Mouse (Mus musculus): Measurements from ENCODE around the gene Rd3. TPM values are rescaled to one million over a fixed set of nuclear protein-coding genes. Genes with fewer than 3 reads are reported as not detected.

The Rd3 gene
- polyA plus RNA-seq, 1 experiment from 2014 or later, result 1.7 TPM

- 85% methylated on average over 5 of the region's 5 CpGs for WGBS
- ATAC-seq (ENCODE audit: low FRiP score), result no peak
These were observed 31.4 kb upstream of the Rd3 start for GRCm38 (mm10) chr1:191945756-191946155.

GRCm38 (mm10) chr1:191946261-191946660 is 30.9 kb upstream of the Rd3 start:
- Histone ChIP-seq H3K36me3 (ENCODE audit: control insufficient read depth, insufficient read depth, low read length) (no peaks in the 10 kb centered on the region), H3K9me3 (ENCODE audit: control insufficient read depth, low read length) (no peaks in the 10 kb centered on the region), H3K9ac (ENCODE audit: low read length) (no peak overlapping the region), H3K4me1 (ENCODE audit: control insufficient read depth, insufficient read depth, low read length) (no peaks in the 10 kb centered on the region), H3K4me2 (no peak overlapping the region), H3K4me3 (ENCODE audit: low read depth, low read length) (no peak overlapping the region), H3K27me3 (ENCODE audit: control insufficient read depth, insufficient read depth, low read length) (no peaks in the 10 kb centered on the region), H3K27ac (ENCODE audit: low read depth, low read length) (no peak overlapping the region)
- peak; percentile 67 for DNase-seq (ENCODE audit: low spot score, missing footprints)
- WGBS, result 85% methylated on average over 7 of the region's 7 CpGs
- ATAC-seq (ENCODE audit: low FRiP score), result no peak

More at GRCm38 (mm10) chr1:191945756-191946155, 31.4 kb upstream of the Rd3 start:
- no peak overlapping the region for H3K4me2 ChIP-seq
- H3K27me3 ChIP-seq (ENCODE audit: control insufficient read depth, insufficient read depth, low read length), result no peaks in the 10 kb centered on the region
- H3K27ac ChIP-seq (ENCODE audit: low read depth, low read length), result no peak overlapping the region
- H3K4me1 ChIP-seq (ENCODE audit: control insufficient read depth, insufficient read depth, low read length), result no peaks in the 10 kb centered on the region
- H3K9ac ChIP-seq (ENCODE audit: low read length), result no peak overlapping the region
- H3K4me3 ChIP-seq (ENCODE audit: low read depth, low read length), result no peak overlapping the region
- H3K9me3 ChIP-seq (ENCODE audit: control insufficient read depth, low read length), result no peaks in the 10 kb centered on the region
- no peak for DNase-seq (ENCODE audit: low spot score, missing footprints)
- no peaks in the 10 kb centered on the region for H3K36me3 ChIP-seq (ENCODE audit: control insufficient read depth, insufficient read depth, low read length)

- Histone ChIP-seq H3K27ac (ENCODE audit: low read depth, low read length) (no peak overlapping the region), H3K4me2 (no peak overlapping the region), H3K9me3 (ENCODE audit: control insufficient read depth, low read length) (no peaks in the 10 kb centered on the region), H3K4me3 (ENCODE audit: low read depth, low read length) (no peak overlapping the region), H3K4me1 (ENCODE audit: control insufficient read depth, insufficient read depth, low read length) (no peaks in the 10 kb centered on the region), H3K27me3 (ENCODE audit: control insufficient read depth, insufficient read depth, low read length) (no peaks in the 10 kb centered on the region), H3K36me3 (ENCODE audit: control insufficient read depth, insufficient read depth, low read length) (no peaks in the 10 kb centered on the region), H3K9ac (ENCODE audit: low read length) (no peak overlapping the region)
- no peak for DNase-seq (ENCODE audit: low spot score, missing footprints)
- WGBS, result 86% methylated on average over 2 of the region's 2 CpGs
- ATAC-seq (ENCODE audit: low FRiP score), result no peak
These were observed 30.3 kb upstream of the Rd3 start for GRCm38 (mm10) chr1:191946835-191947234.

GRCm38 (mm10) chr1:191947796-191948195 is 29.4 kb upstream of the Rd3 start:
- no peak overlapping the region for H3K4me3 ChIP-seq (ENCODE audit: low read depth, low read length)
- H3K36me3 ChIP-seq (ENCODE audit: control insufficient read depth, insufficient read depth, low read length), result no peaks in the 10 kb centered on the region
- ATAC-seq (ENCODE audit: low FRiP score) (no peak), DNase-seq (ENCODE audit: low spot score, missing footprints) (peak; percentile 44)
- no peak overlapping the region for H3K27ac ChIP-seq (ENCODE audit: low read depth, low read length)
- no peaks in the 10 kb centered on the region for H3K9me3 ChIP-seq (ENCODE audit: control insufficient read depth, low read length)
- no peaks in the 10 kb centered on the region for H3K27me3 ChIP-seq (ENCODE audit: control insufficient read depth, insufficient read depth, low read length)
- no peak overlapping the region for H3K4me2 ChIP-seq
- H3K9ac ChIP-seq (ENCODE audit: low read length), result no peak overlapping the region
- WGBS, result 82% methylated on average over 8 of the region's 8 CpGs
- no peaks in the 10 kb centered on the region for H3K4me1 ChIP-seq (ENCODE audit: control insufficient read depth, insufficient read depth, low read length)

- no peaks in the 10 kb centered on the region for H3K9me3 ChIP-seq (ENCODE audit: control insufficient read depth, low read length)
- 78% methylated on average over 8 of the region's 8 CpGs for WGBS
- ATAC-seq (ENCODE audit: low FRiP score) (no peak), DNase-seq (ENCODE audit: low spot score, missing footprints) (peak; percentile 62)
- H3K4me3 ChIP-seq (ENCODE audit: low read depth, low read length), result no peak overlapping the region
- H3K4me1 ChIP-seq (ENCODE audit: control insufficient read depth, insufficient read depth, low read length), result no peaks in the 10 kb centered on the region
- no peaks in the 10 kb centered on the region for H3K36me3 ChIP-seq (ENCODE audit: control insufficient read depth, insufficient read depth, low read length)
- no peak overlapping the region for H3K4me2 ChIP-seq
- no peak overlapping the region for H3K27ac ChIP-seq (ENCODE audit: low read depth, low read length)
- H3K27me3 ChIP-seq (ENCODE audit: control insufficient read depth, insufficient read depth, low read length), result no peaks in the 10 kb centered on the region
- no peak overlapping the region for H3K9ac ChIP-seq (ENCODE audit: low read length)
These were observed 28.6 kb upstream of the Rd3 start for GRCm38 (mm10) chr1:191948600-191948999.

GRCm38 (mm10) chr1:191950611-191951010 is 26.6 kb upstream of the Rd3 start:
- no peaks in the 10 kb centered on the region for H3K27me3 ChIP-seq (ENCODE audit: control insufficient read depth, insufficient read depth, low read length)
- H3K9me3 ChIP-seq (ENCODE audit: control insufficient read depth, low read length), result no peaks in the 10 kb centered on the region
- no peaks in the 10 kb centered on the region for H3K36me3 ChIP-seq (ENCODE audit: control insufficient read depth, insufficient read depth, low read length)
- 58% methylated on average over 2 of the region's 2 CpGs for WGBS
- H3K9ac ChIP-seq (ENCODE audit: low read length), result no peak overlapping the region
- H3K4me1 ChIP-seq (ENCODE audit: control insufficient read depth, insufficient read depth, low read length), result no peaks in the 10 kb centered on the region
- DNase-seq (ENCODE audit: low spot score, missing footprints) (no peak), ATAC-seq (ENCODE audit: low FRiP score) (no peak)
- H3K4me2 ChIP-seq, result no peak overlapping the region
- H3K4me3 ChIP-seq (ENCODE audit: low read depth, low read length), result no peak overlapping the region
- no peak overlapping the region for H3K27ac ChIP-seq (ENCODE audit: low read depth, low read length)

GRCm38 (mm10) chr1:191952733-191953335 is 24.3 kb upstream of the Rd3 start:
- no peak overlapping the region for H3K4me3 ChIP-seq (ENCODE audit: low read depth, low read length)
- DNase-seq (ENCODE audit: low spot score, missing footprints) (peak; percentile 45), ATAC-seq (ENCODE audit: low FRiP score) (no peak)
- no peaks in the 10 kb centered on the region for H3K9me3 ChIP-seq (ENCODE audit: control insufficient read depth, low read length)
- no peak overlapping the region for H3K27ac ChIP-seq (ENCODE audit: low read depth, low read length)
- H3K9ac ChIP-seq (ENCODE audit: low read length), result no peak overlapping the region
- WGBS, result 90% methylated on average over 11 of the region's 11 CpGs
- H3K36me3 ChIP-seq (ENCODE audit: control insufficient read depth, insufficient read depth, low read length), result no peaks in the 10 kb centered on the region
- no peak overlapping the region for H3K4me2 ChIP-seq
- no peaks in the 10 kb centered on the region for H3K27me3 ChIP-seq (ENCODE audit: control insufficient read depth, insufficient read depth, low read length)
- H3K4me1 ChIP-seq (ENCODE audit: control insufficient read depth, insufficient read depth, low read length), result no peaks in the 10 kb centered on the region

GRCm38 (mm10) chr1:191955101-191955500 is 22.1 kb upstream of the Rd3 start:
- Histone ChIP-seq H3K4me1 (ENCODE audit: control insufficient read depth, insufficient read depth, low read length) (no peaks in the 10 kb centered on the region), H3K27ac (ENCODE audit: low read depth, low read length) (no peak overlapping the region), H3K27me3 (ENCODE audit: control insufficient read depth, insufficient read depth, low read length) (no peaks in the 10 kb centered on the region), H3K9me3 (ENCODE audit: control insufficient read depth, low read length) (no peaks in the 10 kb centered on the region), H3K9ac (ENCODE audit: low read length) (no peak overlapping the region), H3K4me3 (ENCODE audit: low read depth, low read length) (no peak overlapping the region), H3K4me2 (no peak overlapping the region), H3K36me3 (ENCODE audit: control insufficient read depth, insufficient read depth, low read length) (no peaks in the 10 kb centered on the region)
- ATAC-seq (ENCODE audit: low FRiP score) (no peak), DNase-seq (ENCODE audit: low spot score, missing footprints) (peak; percentile 65)
- WGBS, result 62% methylated on average over 3 of the region's 3 CpGs

GRCm38 (mm10) chr1:191956261-191956660 is 20.9 kb upstream of the Rd3 start:
- 76% methylated on average over 3 of the region's 3 CpGs for WGBS
- H3K27ac ChIP-seq (ENCODE audit: low read depth, low read length), result no peak overlapping the region
- no peaks in the 10 kb centered on the region for H3K36me3 ChIP-seq (ENCODE audit: control insufficient read depth, insufficient read depth, low read length)
- H3K4me2 ChIP-seq, result no peak overlapping the region
- no peak overlapping the region for H3K4me3 ChIP-seq (ENCODE audit: low read depth, low read length)
- no peaks in the 10 kb centered on the region for H3K9me3 ChIP-seq (ENCODE audit: control insufficient read depth, low read length)
- ATAC-seq (ENCODE audit: low FRiP score) (no peak), DNase-seq (ENCODE audit: low spot score, missing footprints) (peak; percentile 69)
- H3K4me1 ChIP-seq (ENCODE audit: control insufficient read depth, insufficient read depth, low read length), result no peaks in the 10 kb centered on the region
- H3K9ac ChIP-seq (ENCODE audit: low read length), result no peak overlapping the region
- H3K27me3 ChIP-seq (ENCODE audit: control insufficient read depth, insufficient read depth, low read length), result no peaks in the 10 kb centered on the region

Data from midbrain, embryonic 11.5 days (tissue).